Mouse (Mus musculus) heart, embryonic 13.5 days (tissue): ENCODE measurements around the gene Mbnl1. TPM values are rescaled to one million over a fixed set of nuclear protein-coding genes. Genes with fewer than 3 reads are reported as not detected.

ENCODE experiments used
- ATAC-seq: fragments of 200-750 bp; cut with Nextera tagmentation; 2 replicates; pipeline ENCODE4 v1.8.0; 2017; ENCODE audit warnings: moderate TSS enrichment; ENCODE audit not compliant: insufficient number of reproducible peaks, low FRiP score, low TSS enrichment; ENCODE audit errors: extremely low read depth
- H3K27ac ChIP-seq: fragments of 300-500 bp; sonication (generic); replicated peaks from 2 replicates; pipeline ENCODE4 v1.5.1; 2015; ENCODE audit warnings: moderate library complexity, mild to moderate bottlenecking, inconsistent platforms
- H3K27me3 ChIP-seq: fragments of 300-500 bp; sonication (generic); replicated peaks from 2 replicates; pipeline ENCODE4 v1.6.1; 2015; ENCODE audit warnings: mild to moderate bottlenecking, inconsistent platforms
- H3K36me3 ChIP-seq: fragments of 300-500 bp; sonication (generic); 2 replicates; pipeline ENCODE4 v1.6.1; 2015; ENCODE audit warnings: mild to moderate bottlenecking, inconsistent platforms
- H3K4me1 ChIP-seq: fragments of 300-500 bp; sonication (generic); 2 replicates; pipeline ENCODE4 v1.6.1; 2015; ENCODE audit warnings: inconsistent platforms
- H3K4me2 ChIP-seq: fragments of 300-500 bp; sonication (generic); 2 replicates; pipeline ENCODE4 v1.6.1; 2015; ENCODE audit warnings: inconsistent platforms, mild to moderate bottlenecking, moderate library complexity
- H3K4me3 ChIP-seq: fragments of 300-500 bp; sonication (generic); 2 replicates; pipeline ENCODE4 v1.5.1; 2015; ENCODE audit warnings: moderate library complexity, mild to moderate bottlenecking, inconsistent platforms
- H3K9ac ChIP-seq: fragments of 300-500 bp; sonication (generic); 2 replicates; pipeline ENCODE4 v1.6.1; 2015; ENCODE audit warnings: inconsistent platforms, mild to moderate bottlenecking, moderate library complexity
- H3K9me3 ChIP-seq: fragments of 300-500 bp; sonication (generic); 2 replicates; pipeline ENCODE4 v1.6.1; 2016; ENCODE audit warnings: inconsistent platforms
- whole genome bisulfite sequencing: fragments of 180-500 bp; shearing (Covaris S2); methylation state at CpG from one replicate; pipeline ENCODE4 v1.1.7; 2015; ENCODE audit warnings: mixed read lengths; 5-methylcytosine and 5-hydroxymethylcytosine counted together
- polyA plus RNA-seq: library from polyadenylated mRNA; unstranded; fragments of >200 nt; fragmentation: Nextera tagmentation; extraction: Ambion mirVana; gene quantifications from 2 replicates; pipeline ENCODE4 v1.2.1, GENCODE M21; 2015

Mbnl1 gene
- polyA plus RNA-seq, 1 experiment from 2014 or later, result 66.0 TPM

DNA sequence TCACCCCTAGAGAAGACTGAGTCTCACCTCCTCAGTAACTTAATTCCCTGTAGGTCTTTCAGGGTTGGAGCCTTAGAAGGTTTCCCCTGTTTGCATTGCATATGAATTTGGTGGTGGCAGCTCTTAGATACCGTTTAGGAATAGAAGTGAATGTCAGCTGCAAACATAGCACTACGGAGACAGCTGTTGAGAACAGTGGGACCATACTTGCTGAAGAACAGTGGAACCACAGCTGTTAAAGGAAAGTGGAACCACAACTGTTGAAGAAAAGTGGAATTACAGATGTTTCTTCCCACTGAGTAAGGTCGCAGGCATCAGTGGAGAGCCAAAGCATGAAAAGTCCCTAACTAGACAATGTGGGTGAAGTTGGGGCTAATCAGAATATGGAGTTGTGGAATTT, 84.0 kb downstream of the Mbnl1 start:
- Histone ChIP-seq H3K9ac (no peak overlapping the region), H3K27ac (no peak overlapping the region), H3K27me3 (no peaks in the 10 kb centered on the region), H3K4me3 (no peak overlapping the region), H3K4me2 (no peak overlapping the region), H3K4me1 (peaks cover 54% of the 10 kb centered on the region), H3K36me3 (0 out of 2 replicates have a peak, but pooled peaks cover 2% of the 10 kb centered on the region), H3K9me3 (no peaks in the 10 kb centered on the region)
- no peak for ATAC-seq
- WGBS, result 75% methylated on average over 3 of the region's 3 CpGs

GRCm38 (mm10) chr3:60558252-60558862, 85.7 kb downstream of the Mbnl1 start:
- Histone ChIP-seq H3K36me3 (0 out of 2 replicates have a peak, but pooled peaks cover 2% of the 10 kb centered on the region), H3K9ac (no peak overlapping the region), H3K27me3 (no peaks in the 10 kb centered on the region), H3K4me1 (peaks cover 58% of the 10 kb centered on the region), H3K27ac (no peak overlapping the region), H3K9me3 (no peaks in the 10 kb centered on the region), H3K4me3 (no peak overlapping the region), H3K4me2 (no peak overlapping the region)
- WGBS, result 72% methylated on average over 7 of the region's 7 CpGs
- no peak for ATAC-seq

- Histone ChIP-seq H3K4me1 (peaks cover 67% of the 10 kb centered on the region), H3K4me2 (no peak overlapping the region), H3K9me3 (no peaks in the 10 kb centered on the region), H3K27ac (no peak overlapping the region), H3K36me3 (0 out of 2 replicates have a peak, but pooled peaks cover 2% of the 10 kb centered on the region), H3K4me3 (no peak overlapping the region), H3K9ac (no peak overlapping the region), H3K27me3 (no peaks in the 10 kb centered on the region)
- no peak for ATAC-seq
- WGBS, result 79% methylated on average over 2 of the region's 2 CpGs
Observed at GRCm38 (mm10) chr3:60559762-60560161, 87.1 kb downstream of the Mbnl1 start.

DNA sequence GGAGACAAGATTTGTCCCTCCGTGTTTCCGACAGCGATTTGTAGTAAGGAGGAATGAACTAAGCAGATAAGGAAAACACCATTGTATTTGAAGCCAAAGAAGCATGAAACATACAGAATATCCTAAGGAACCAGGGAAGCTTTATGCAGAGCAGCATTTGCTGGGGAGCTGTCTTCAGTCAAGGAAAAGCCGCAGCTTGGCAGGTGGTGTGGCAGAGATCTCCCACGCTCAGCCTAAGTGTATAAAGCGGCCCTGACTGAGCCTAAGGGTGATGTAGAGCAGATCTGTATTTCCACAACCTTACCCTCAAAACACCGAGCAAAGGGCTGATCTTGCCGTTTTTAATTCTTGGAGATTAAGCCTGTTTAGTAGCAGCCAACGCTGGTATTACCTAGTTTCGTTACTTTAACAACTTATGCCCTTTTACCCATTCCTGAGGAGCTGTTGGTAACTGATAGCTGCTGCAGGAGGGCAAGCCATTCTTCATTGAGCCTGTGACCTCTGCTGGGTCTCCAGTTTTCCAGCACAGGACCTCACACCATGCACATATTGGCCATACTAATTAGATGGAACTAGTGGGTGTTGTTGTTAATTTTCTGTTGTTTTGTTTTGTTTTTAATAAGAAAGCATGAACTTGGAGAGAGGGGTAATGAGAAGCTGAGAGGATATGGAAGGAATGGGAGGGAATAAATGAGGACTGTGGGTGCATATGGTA, 91.1 kb downstream of the Mbnl1 start:
- WGBS, result 36% methylated on average over 10 of the region's 10 CpGs
- H3K36me3 ChIP-seq, result no peaks in the 10 kb centered on the region
- H3K4me2 ChIP-seq, result peak overlapping the region; percentile 38
- no peak overlapping the region for H3K4me3 ChIP-seq
- H3K27ac ChIP-seq, result peak overlapping the region; percentile 21; the same call in 1 of the 2 replicates
- peak overlapping the region; percentile 50; the same call in 1 of the 2 replicates for H3K9ac ChIP-seq
- H3K27me3 ChIP-seq, result no peaks in the 10 kb centered on the region
- H3K9me3 ChIP-seq, result no peaks in the 10 kb centered on the region
- no peak; the same call in 1 of the 2 replicates for ATAC-seq
- H3K4me1 ChIP-seq, result peaks cover 69% of the 10 kb centered on the region

DNA sequence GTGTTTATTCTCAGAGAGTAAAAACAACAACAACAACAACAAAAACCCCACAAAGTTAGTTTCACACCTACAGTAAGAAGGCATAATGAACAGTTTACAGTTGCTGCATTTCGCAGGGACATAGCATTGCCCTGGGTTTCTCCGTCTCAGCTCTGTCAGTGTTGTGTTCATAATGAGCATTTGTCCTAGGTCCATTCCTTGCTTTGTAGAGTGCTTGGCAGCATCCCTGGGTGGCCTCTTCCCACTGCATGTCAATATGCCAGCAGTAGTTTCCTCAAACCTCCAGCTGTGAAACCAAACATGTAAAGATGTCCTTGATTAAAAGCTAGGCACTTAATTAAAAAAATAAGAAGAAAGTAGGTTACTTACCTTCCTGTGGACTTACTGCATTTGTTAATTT, 91.6 kb downstream of the Mbnl1 start:
- no peaks in the 10 kb centered on the region for H3K36me3 ChIP-seq
- 91% methylated on average over 2 of the region's 2 CpGs for WGBS
- H3K4me1 ChIP-seq, result peaks cover 70% of the 10 kb centered on the region
- no peaks in the 10 kb centered on the region for H3K27me3 ChIP-seq
- no peak overlapping the region for H3K4me2 ChIP-seq
- H3K4me3 ChIP-seq, result no peak overlapping the region
- no peak overlapping the region for H3K27ac ChIP-seq
- H3K9ac ChIP-seq, result no peak overlapping the region
- no peaks in the 10 kb centered on the region for H3K9me3 ChIP-seq
- no peak for ATAC-seq

DNA sequence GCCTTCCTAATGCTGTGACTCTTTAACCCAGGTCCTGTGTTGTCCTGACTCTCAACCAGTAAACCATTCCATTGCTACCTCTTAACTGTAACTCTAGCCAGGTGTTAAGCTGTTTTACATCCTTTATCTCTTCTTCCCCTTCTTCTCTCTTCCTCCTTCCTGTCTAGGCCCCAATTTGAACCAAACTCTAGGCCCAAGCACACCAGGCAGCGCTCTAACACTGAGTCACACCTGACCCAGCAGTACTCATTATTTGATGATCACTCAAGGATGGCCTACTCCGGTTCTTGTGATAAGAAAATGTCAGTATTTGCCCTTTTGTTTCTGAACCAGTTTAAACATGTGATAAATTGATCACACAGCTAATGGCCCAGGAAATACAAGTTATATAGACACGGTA, 92.6 kb downstream of the Mbnl1 start:
- WGBS, result 82% methylated on average over 3 of the region's 3 CpGs

GRCm38 (mm10) chr3:60565950-60566349, 93.3 kb downstream of the Mbnl1 start:
- H3K4me2 ChIP-seq, result no peak overlapping the region
- WGBS, result 74% methylated on average over 3 of the region's 3 CpGs
- no peak overlapping the region for H3K9ac ChIP-seq
- H3K9me3 ChIP-seq, result no peaks in the 10 kb centered on the region
- no peaks in the 10 kb centered on the region for H3K27me3 ChIP-seq
- no peak overlapping the region for H3K27ac ChIP-seq
- no peaks in the 10 kb centered on the region for H3K36me3 ChIP-seq
- peaks cover 77% of the 10 kb centered on the region for H3K4me1 ChIP-seq
- H3K4me3 ChIP-seq, result no peak overlapping the region
- ATAC-seq, result no peak

More for the DNA sequence above, 92.6 kb downstream of the Mbnl1 start:
- no peak for ATAC-seq
- Histone ChIP-seq H3K36me3 (no peaks in the 10 kb centered on the region), H3K4me1 (peaks cover 75% of the 10 kb centered on the region), H3K9me3 (no peaks in the 10 kb centered on the region), H3K27ac (no peak overlapping the region), H3K4me2 (no peak overlapping the region), H3K27me3 (no peaks in the 10 kb centered on the region), H3K9ac (no peak overlapping the region), H3K4me3 (no peak overlapping the region)

- no peaks in the 10 kb centered on the region for H3K27me3 ChIP-seq
- H3K4me3 ChIP-seq, result no peak overlapping the region
- WGBS, result 82% methylated on average over 1 of the region's 1 CpGs
- no peak overlapping the region for H3K27ac ChIP-seq
- H3K4me1 ChIP-seq, result peaks cover 69% of the 10 kb centered on the region
- no peak overlapping the region for H3K9ac ChIP-seq
- no peak for ATAC-seq
- H3K4me2 ChIP-seq, result no peak overlapping the region
- H3K36me3 ChIP-seq, result no peaks in the 10 kb centered on the region
- no peaks in the 10 kb centered on the region for H3K9me3 ChIP-seq
Observed at GRCm38 (mm10) chr3:60568171-60568684, 95.6 kb downstream of the Mbnl1 start.

DNA sequence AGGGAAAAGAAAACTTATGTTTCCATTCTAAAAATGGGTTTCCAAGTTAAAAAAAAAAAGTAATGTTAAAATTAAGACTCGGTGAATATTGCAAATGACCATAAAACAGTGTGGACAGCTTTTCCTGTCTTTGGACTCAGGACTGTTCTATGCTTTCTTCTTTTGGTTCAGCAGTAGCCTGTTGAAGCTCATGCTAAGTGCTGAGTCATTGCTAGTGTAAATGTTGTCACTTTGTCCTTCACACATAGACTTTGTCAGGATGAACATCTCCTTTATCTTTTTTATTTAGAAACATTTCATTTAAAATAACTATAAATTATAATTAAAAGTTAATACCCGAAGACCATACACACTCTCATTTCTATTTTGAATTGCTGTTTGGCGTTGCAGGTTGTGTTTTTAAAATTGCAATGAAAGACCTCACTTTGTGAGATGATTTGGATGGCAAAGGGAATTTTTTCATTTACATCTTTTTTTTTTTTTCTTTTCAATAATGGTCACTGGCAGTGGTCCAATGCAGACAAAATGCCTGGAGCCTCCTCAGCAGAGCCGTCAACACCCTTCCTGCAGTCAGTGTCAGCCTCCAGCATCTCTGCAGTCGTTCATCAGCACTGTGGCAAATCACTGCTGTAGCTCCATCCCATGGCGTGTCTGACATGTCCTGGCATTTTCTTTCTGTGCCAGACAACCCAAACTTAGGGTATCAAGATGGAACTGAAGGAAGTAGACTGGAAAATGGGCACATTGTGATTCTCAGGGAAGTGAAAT, 96.4 kb downstream of the Mbnl1 start:
- WGBS, result 39% methylated on average over 6 of the region's 6 CpGs
- Histone ChIP-seq H3K9me3 (no peaks in the 10 kb centered on the region), H3K36me3 (no peaks in the 10 kb centered on the region), H3K27me3 (no peaks in the 10 kb centered on the region), H3K4me3 (no peak overlapping the region), H3K4me1 (peaks cover 69% of the 10 kb centered on the region), H3K4me2 (no peak overlapping the region), H3K9ac (no peak overlapping the region), H3K27ac (peak overlapping the region; percentile 53)
- ATAC-seq, result no peak

- Histone ChIP-seq H3K4me3 (no peak overlapping the region), H3K27ac (peak overlapping the region; percentile 53), H3K36me3 (no peaks in the 10 kb centered on the region), H3K9me3 (no peaks in the 10 kb centered on the region), H3K4me1 (peaks cover 69% of the 10 kb centered on the region), H3K4me2 (no peak overlapping the region), H3K9ac (no peak overlapping the region), H3K27me3 (no peaks in the 10 kb centered on the region)
- WGBS, result 74% methylated on average over 2 of the region's 2 CpGs
- ATAC-seq, result no peak
Observed at GRCm38 (mm10) chr3:60569781-60570180, 97.2 kb downstream of the Mbnl1 start.

GRCm38 (mm10) chr3:60570491-60571022, 97.9 kb downstream of the Mbnl1 start:
- no peaks in the 10 kb centered on the region for H3K27me3 ChIP-seq
- H3K4me2 ChIP-seq, result peak overlapping the region; percentile 44
- H3K9ac ChIP-seq, result no peak overlapping the region
- peaks cover 71% of the 10 kb centered on the region for H3K4me1 ChIP-seq
- no peaks in the 10 kb centered on the region for H3K36me3 ChIP-seq
- H3K9me3 ChIP-seq, result no peaks in the 10 kb centered on the region
- WGBS, result 19% methylated on average over 5 of the region's 5 CpGs
- peak; percentile 28; the same call in 1 of the 2 replicates for ATAC-seq
- H3K4me3 ChIP-seq, result no peak overlapping the region
- peak overlapping the region; percentile 48 for H3K27ac ChIP-seq
